ENCODE assay signal across 10 mouse cellular contexts in genomic region chr15:26519220-26519631, GRCm38 (mm10).
DNase-seq lines count a peak whose midpoint lies in the region; ATAC-seq and TF ChIP-seq lines count a peak whose summit lies in the region.
"Had no signal": no experiment of that assay in that cellular context is flagged by ENCODE, and none has a peak within 500 bp of the region (broad histone marks: within the 10 kb centered on the region; RNA-seq: fewer than 3 reads in every experiment).

No protein-coding gene starts in this region.

- ATAC-seq in lung, embryonic 14.5 days (ENCODE audit: insufficient read depth) = peak; percentile 93
- ATAC-seq in embryonic facial prominence, embryonic 11.5 days (replicated peaks; ENCODE audit: insufficient number of reproducible peaks, low FRiP score, low TSS enrichment, low read depth) = peak; percentile 84; the same call in 1 of the 2 replicates
- peak; percentile 89 for ATAC-seq in forebrain, embryonic 15.5 days (replicated peaks)
- ATAC-seq in megakaryocyte-erythroid progenitor cell, adult 5-6 weeks (replicated peaks; ENCODE audit: low FRiP score, low TSS enrichment, poor library complexity, severe bottlenecking) = no peak

- no peaks in the 10 kb centered on the region for H3K9me3 ChIP-seq in lung, embryonic 14.5 days (ENCODE audit: low read depth, low read length)
- no peaks in the 10 kb centered on the region for H3K9me3 ChIP-seq in embryonic facial prominence, embryonic 11.5 days (replicated peaks; ENCODE audit: control insufficient read depth, low read length)
- no peaks in the 10 kb centered on the region for H3K9me3 ChIP-seq in forebrain, embryonic 15.5 days
- H3K9me3 ChIP-seq: kidney, embryonic 15.5 days had no signal

- H3K4me1 ChIP-seq in lung, embryonic 14.5 days (ENCODE audit: insufficient read depth) = no peaks in the 10 kb centered on the region
- no peaks in the 10 kb centered on the region for H3K4me1 ChIP-seq in embryonic facial prominence, embryonic 11.5 days (ENCODE audit: control insufficient read depth, insufficient read depth, low read length)
- peaks cover 7% of the 10 kb centered on the region for H3K4me1 ChIP-seq in forebrain, embryonic 15.5 days
- H3K4me1 ChIP-seq: kidney, embryonic 15.5 days had no signal

- DNase-seq in lung, embryonic 14.5 days = peak; percentile 73
- no peak for DNase-seq in lung, adult 18-20 months
- peak; percentile 79 for DNase-seq in embryonic facial prominence, embryonic 11.5 days (ENCODE audit: low spot score)
- peak; percentile 18 for DNase-seq in retina, embryonic 14.5 days (ENCODE audit: low spot score)
- no peak for DNase-seq in frontal cortex, postnatal 25 days (ENCODE audit: low spot score in 2 of 2)
- DNase-seq: cerebellum, adult 18-20 months had no signal

- 44% methylated on average over 6 of the region's 6 CpGs for WGBS in lung, embryonic 14.5 days
- WGBS in embryonic facial prominence, embryonic 11.5 days = 45% methylated on average over 6 of the region's 6 CpGs
- 34% methylated on average over 6 of the region's 6 CpGs for WGBS in forebrain, embryonic 15.5 days

- H3K9ac ChIP-seq in lung, embryonic 14.5 days = no peak overlapping the region
- no peak overlapping the region for H3K9ac ChIP-seq in embryonic facial prominence, embryonic 11.5 days (replicated peaks; ENCODE audit: low read length)
- no peak overlapping the region for H3K9ac ChIP-seq in forebrain, embryonic 15.5 days (replicated peaks)
- H3K9ac ChIP-seq: kidney, embryonic 15.5 days had no signal

- H3K36me3 ChIP-seq in lung, embryonic 14.5 days (ENCODE audit: insufficient read depth) = no peaks in the 10 kb centered on the region
- H3K36me3 ChIP-seq in embryonic facial prominence, embryonic 11.5 days (replicated peaks; ENCODE audit: control insufficient read depth, insufficient read depth, low read depth, low read length) = no peaks in the 10 kb centered on the region
- H3K36me3 ChIP-seq in forebrain, embryonic 15.5 days = no peaks in the 10 kb centered on the region
- H3K36me3 ChIP-seq: kidney, embryonic 15.5 days had no signal

- H3K27me3 ChIP-seq in lung, embryonic 14.5 days (ENCODE audit: insufficient read depth, low read length) = no peaks in the 10 kb centered on the region
- H3K27me3 ChIP-seq in embryonic facial prominence, embryonic 11.5 days (ENCODE audit: control insufficient read depth, insufficient read depth, low read length) = no peaks in the 10 kb centered on the region
- no peaks in the 10 kb centered on the region for H3K27me3 ChIP-seq in forebrain, embryonic 15.5 days
- H3K27me3 ChIP-seq: kidney, embryonic 15.5 days had no signal

- H3K27ac ChIP-seq in lung, embryonic 14.5 days (ENCODE audit: low read depth) = no peak overlapping the region; the same call in 1 of the 2 replicates
- H3K27ac ChIP-seq in embryonic facial prominence, embryonic 11.5 days (replicated peaks; ENCODE audit: low read depth, low read length) = no peak overlapping the region
- H3K27ac ChIP-seq in forebrain, embryonic 15.5 days (replicated peaks) = 0 out of 2 replicates have a peak overlapping the region, but pooled peaks have one; percentile 19
- H3K27ac ChIP-seq: kidney, embryonic 15.5 days; macrophage had no signal

- H3K4me2 ChIP-seq in lung, embryonic 14.5 days = no peak overlapping the region
- no peak overlapping the region for H3K4me2 ChIP-seq in embryonic facial prominence, embryonic 11.5 days (ENCODE audit: low read depth, low read length)
- no peak overlapping the region for H3K4me2 ChIP-seq in forebrain, embryonic 15.5 days (replicated peaks)
- H3K4me2 ChIP-seq: kidney, embryonic 15.5 days had no signal

- H3K4me3 ChIP-seq in lung, embryonic 14.5 days (ENCODE audit: low read depth, low read length) = no peak overlapping the region
- no peak overlapping the region for H3K4me3 ChIP-seq in embryonic facial prominence, embryonic 11.5 days (ENCODE audit: low read depth, low read length)
- H3K4me3 ChIP-seq in forebrain, embryonic 15.5 days = no peak overlapping the region
- H3K4me3 ChIP-seq: kidney, embryonic 15.5 days had no signal

- TF ChIP-seq CTCF in lung, embryonic 14.5 days (IDR thresholded peaks at IDR 0.05; ENCODE audit: low read depth) = no peak

Comparison
In these comparisons a context has a peak if more than half of its experiments do, and no peak if none do; other contexts are left out.
1. DNase-seq: peak in lung, embryonic 14.5 days (single experiment), embryonic facial prominence, embryonic 11.5 days (single experiment) and retina, embryonic 14.5 days (single experiment); none in lung, adult 18-20 months (0 of 2) and frontal cortex, postnatal 25 days (0 of 2).